26 mouse cellular contexts compared by ENCODE assay signal in genomic region chr4:129357613-129358163, GRCm38 (mm10).
"Had no signal": no experiment of that assay in that cellular context is flagged by ENCODE, and none has a peak within 500 bp of the region (broad histone marks: within the 10 kb centered on the region; RNA-seq: fewer than 3 reads in every experiment).

No protein-coding gene starts in this region.

- ATAC-seq: inflammation-experienced regulatory T-cells, adult 6 months; intestine, embryonic 15.5 days; intestine, postnatal 0 days had no signal

- DNase-seq: gastrocnemius, adult 2 months; gastrocnemius, postnatal 10 days; gastrocnemius, postnatal 25 days; heart, adult 11 months; heart, adult 2 months; heart, postnatal 14 days; heart, postnatal 36 days; kidney, adult 2 months; kidney, postnatal 10 days; kidney, postnatal 25 days; liver; liver, embryonic 13.5 days had no signal

- H3K27ac ChIP-seq: gastrocnemius, adult 2 months; heart, adult 2 months; heart, embryonic 13.5 days; heart, embryonic 15.5 days; hindbrain, embryonic 13.5 days; hindbrain, embryonic 15.5 days; intestine, embryonic 15.5 days; layer of hippocampus, adult 2 months; left cerebral cortex, adult 2 months; limb, embryonic 10.5 days; limb, embryonic 12.5 days; liver, embryonic 13.5 days; liver, embryonic 15.5 days had no signal

- H3K4me1 ChIP-seq: heart, embryonic 13.5 days; heart, embryonic 15.5 days; hindbrain, embryonic 13.5 days; hindbrain, embryonic 15.5 days; intestine, embryonic 15.5 days; limb, embryonic 10.5 days; limb, embryonic 12.5 days had no signal

- H3K27me3 ChIP-seq: heart, embryonic 13.5 days; heart, embryonic 15.5 days; hindbrain, embryonic 13.5 days; hindbrain, embryonic 15.5 days; intestine, embryonic 15.5 days; limb, embryonic 12.5 days; liver, embryonic 13.5 days; liver, embryonic 15.5 days had no signal

- H3K9me3 ChIP-seq: heart, embryonic 13.5 days; heart, embryonic 15.5 days; hindbrain, embryonic 13.5 days; hindbrain, embryonic 15.5 days; intestine, embryonic 15.5 days; limb, embryonic 10.5 days; limb, embryonic 12.5 days; liver, embryonic 13.5 days; liver, embryonic 15.5 days had no signal

- H3K4me2 ChIP-seq: heart, embryonic 11.5 days; heart, embryonic 13.5 days; heart, embryonic 15.5 days; hindbrain, embryonic 13.5 days; hindbrain, embryonic 15.5 days; intestine, embryonic 15.5 days; limb, embryonic 12.5 days; liver, embryonic 11.5 days; liver, embryonic 13.5 days; liver, embryonic 15.5 days had no signal

- H3K4me3 ChIP-seq: gastrocnemius, adult 2 months; heart, adult 2 months; heart, embryonic 13.5 days; heart, embryonic 15.5 days; hindbrain, embryonic 13.5 days; hindbrain, embryonic 15.5 days; intestine, embryonic 15.5 days; layer of hippocampus, adult 2 months; left cerebral cortex, adult 2 months; limb, embryonic 10.5 days; limb, embryonic 12.5 days; liver, embryonic 13.5 days; liver, embryonic 15.5 days had no signal

- H3K9ac ChIP-seq: heart, embryonic 13.5 days; heart, embryonic 15.5 days; hindbrain, embryonic 13.5 days; hindbrain, embryonic 15.5 days; intestine, embryonic 15.5 days; limb, embryonic 12.5 days; liver, embryonic 13.5 days; liver, embryonic 15.5 days had no signal
